Mouse (Mus musculus) kidney, adult 2 months (tissue): Measurements from ENCODE around the gene Enc1. TPM values are rescaled to one million over a fixed set of nuclear protein-coding genes. Genes with fewer than 3 reads are reported as not detected.
"Not testable (repeated sequence)": the region's sequence is repeated elsewhere in the genome, so short reads cannot be mapped to it uniquely, and the experiment has no call there.

Source experiments
- DNase-seq: peaks from one replicate; pipeline ENCODE4 v3.0.0; 2021
- H3K27ac ChIP-seq: fragments of 200-500 bp; 2 replicates; pipeline ENCODE4 v1.5.1; 2012; ENCODE audit warnings: low read depth, low read length, control low read depth, inconsistent platforms; ENCODE audit not compliant: insufficient read depth
- H3K27me3 ChIP-seq: fragments of 200-500 bp; replicated peaks from 2 replicates; pipeline ENCODE4 v1.6.1; 2012; ENCODE audit warnings: mild to moderate bottlenecking, moderate library complexity, low read length, inconsistent platforms; ENCODE audit not compliant: control insufficient read depth, insufficient read depth
- H3K36me3 ChIP-seq: fragments of 200-500 bp; 2 replicates; pipeline ENCODE4 v1.6.1; 2012; ENCODE audit warnings: mild to moderate bottlenecking, moderate library complexity, low read length, inconsistent platforms; ENCODE audit not compliant: control insufficient read depth, insufficient read depth
- H3K4me1 ChIP-seq: fragments of 200-500 bp; 2 replicates; pipeline ENCODE4 v1.6.1; 2011; ENCODE audit warnings: low read length; ENCODE audit not compliant: control insufficient read depth, insufficient read depth
- H3K4me3 ChIP-seq: fragments of 200-500 bp; 2 replicates; pipeline ENCODE4 v1.5.1; 2011; ENCODE audit warnings: mild to moderate bottlenecking, low read depth, low read length, control low read depth; ENCODE audit not compliant: insufficient read depth
- CTCF ChIP-seq: fragments of 200-500 bp; conservative IDR thresholded peaks from 2 replicates; pipeline ENCODE4 v1.5.1; 2011; ENCODE audit warnings: low read depth, mild to moderate bottlenecking, control low read depth, low read length, moderate library complexity, mixed read lengths; ENCODE audit not compliant: insufficient read depth, insufficient read length
- POLR2A ChIP-seq: fragments of 200-500 bp; IDR thresholded peaks from one replicate; pipeline ENCODE4 v1.6.1; 2011; ENCODE audit warnings: low read depth, low read length, control low read depth
- WGBS: fragments of 180-500 bp; shearing (Covaris S2); methylation state at CpG from one replicate; pipeline ENCODE4 v1.1.7; 2018; 5-methylcytosine and 5-hydroxymethylcytosine counted together
- polyA plus RNA-seq: library from polyadenylated mRNA; depleted of rRNA; stranded (reverse); fragments of >200 nt; gene quantifications from 2 replicates; pipeline ENCODE4 v1.2.3, GENCODE M21; 2012

The Enc1 gene
- polyA plus RNA-seq, 1 experiment, result 3.6 TPM

- Histone ChIP-seq H3K27me3 (no peaks in the 10 kb centered on the region), H3K4me1 (no peaks in the 10 kb centered on the region), H3K36me3 (no peaks in the 10 kb centered on the region), H3K27ac (no peak overlapping the region), H3K4me3 (no peak overlapping the region)
- TF ChIP-seq POLR2A (no peak), CTCF (no peak)
- DNase-seq, result no peak
- WGBS, result 41% methylated on average over 12 of the region's 12 CpGs
These were observed 16.0 kb downstream of the Enc1 start for GRCm38 (mm10) chr13:97256849-97257379.

GRCm38 (mm10) chr13:97259271-97259670 is 18.4 kb downstream of the Enc1 start:
- no peak overlapping the region for H3K27ac ChIP-seq
- no peak for TF ChIP-seq CTCF
- no peak for TF ChIP-seq POLR2A
- 83% methylated on average over 16 of the region's 16 CpGs for WGBS

GRCm38 (mm10) chr13:97260456-97261180 is 19.7 kb downstream of the Enc1 start:
- DNase-seq, result no peak
- Histone ChIP-seq H3K4me3 (no peak overlapping the region), H3K27me3 (no peaks in the 10 kb centered on the region), H3K27ac (no peak overlapping the region), H3K4me1 (no peaks in the 10 kb centered on the region), H3K36me3 (no peaks in the 10 kb centered on the region)
- WGBS, result 73% methylated on average over 8 of the region's 8 CpGs
- TF ChIP-seq POLR2A (no peak), CTCF (no peak)

More at GRCm38 (mm10) chr13:97259271-97259670, 18.4 kb downstream of the Enc1 start:
- Histone ChIP-seq H3K27me3 (no peaks in the 10 kb centered on the region), H3K4me3 (no peak overlapping the region), H3K36me3 (no peaks in the 10 kb centered on the region), H3K4me1 (no peaks in the 10 kb centered on the region)
- no peak for DNase-seq

- 45% methylated on average over 8 of the region's 8 CpGs for WGBS
- H3K36me3 ChIP-seq, result no peaks in the 10 kb centered on the region
- H3K4me3 ChIP-seq, result no peak overlapping the region
- H3K27ac ChIP-seq, result no peak overlapping the region
- H3K27me3 ChIP-seq, result no peaks in the 10 kb centered on the region
- no peaks in the 10 kb centered on the region for H3K4me1 ChIP-seq
- TF ChIP-seq POLR2A, result no peak
- TF ChIP-seq CTCF, result no peak
- no peak for DNase-seq
These were observed 20.6 kb downstream of the Enc1 start for GRCm38 (mm10) chr13:97261549-97261948.

- TF ChIP-seq POLR2A, result no peak
- no peak for TF ChIP-seq CTCF
- H3K27me3 ChIP-seq, result no peaks in the 10 kb centered on the region
- H3K4me1 ChIP-seq, result no peaks in the 10 kb centered on the region
- no peak overlapping the region for H3K4me3 ChIP-seq
- H3K27ac ChIP-seq, result no peak overlapping the region
- no peaks in the 10 kb centered on the region for H3K36me3 ChIP-seq
- WGBS, result 73% methylated on average over 10 of the region's 10 CpGs
- no peak for DNase-seq
These were observed 21.8 kb downstream of the Enc1 start for GRCm38 (mm10) chr13:97262676-97263075.

- 94% methylated on average over 6 of the region's 6 CpGs for WGBS
- H3K4me1 ChIP-seq, H3K27me3 ChIP-seq, H3K36me3 ChIP-seq, DNase-seq, H3K4me3 ChIP-seq, H3K27ac ChIP-seq: not testable (repeated sequence)
These were observed 24.6 kb downstream of the Enc1 start for GRCm38 (mm10) chr13:97265534-97265933.

GRCm38 (mm10) chr13:97270723-97271122 is 29.8 kb downstream of the Enc1 start:
- H3K4me3 ChIP-seq, result no peak overlapping the region
- H3K27me3 ChIP-seq, result no peaks in the 10 kb centered on the region
- H3K4me1 ChIP-seq, result no peaks in the 10 kb centered on the region
- no peaks in the 10 kb centered on the region for H3K36me3 ChIP-seq
- 77% methylated on average over 2 of the region's 2 CpGs for WGBS
- TF ChIP-seq CTCF (no peak), POLR2A (no peak)
- H3K27ac ChIP-seq, result no peak overlapping the region
- no peak for DNase-seq
